Mouse (Mus musculus) cerebellum, postnatal 14 days (tissue): ENCODE data around the gene Acox1.

Source experiments
- DNase-seq, 2 experiments: peaks; one replicate each; pipeline ENCODE4 v3.0.0; 2021; ENCODE audit warnings: mixed read lengths in 2 of 2

Acox1 gene

GRCm38 (mm10) chr11:116127986-116128385, 70.9 kb downstream of the Acox1 start:
- peak; percentile 64 to 78 for DNase-seq

- DNase-seq: peak in 1 of 2 experiments; percentile 84
These were observed 71.5 kb downstream of the Acox1 start, which contains the start of gene Trim47 for GRCm38 (mm10) chr11:116127156-116127980. Gene Trim47 (minus strand): TSS chr11:116127210.

GRCm38 (mm10) chr11:116126261-116126660, 72.6 kb downstream of the Acox1 start:
- no peak for DNase-seq
